In the genomic region with DNA sequence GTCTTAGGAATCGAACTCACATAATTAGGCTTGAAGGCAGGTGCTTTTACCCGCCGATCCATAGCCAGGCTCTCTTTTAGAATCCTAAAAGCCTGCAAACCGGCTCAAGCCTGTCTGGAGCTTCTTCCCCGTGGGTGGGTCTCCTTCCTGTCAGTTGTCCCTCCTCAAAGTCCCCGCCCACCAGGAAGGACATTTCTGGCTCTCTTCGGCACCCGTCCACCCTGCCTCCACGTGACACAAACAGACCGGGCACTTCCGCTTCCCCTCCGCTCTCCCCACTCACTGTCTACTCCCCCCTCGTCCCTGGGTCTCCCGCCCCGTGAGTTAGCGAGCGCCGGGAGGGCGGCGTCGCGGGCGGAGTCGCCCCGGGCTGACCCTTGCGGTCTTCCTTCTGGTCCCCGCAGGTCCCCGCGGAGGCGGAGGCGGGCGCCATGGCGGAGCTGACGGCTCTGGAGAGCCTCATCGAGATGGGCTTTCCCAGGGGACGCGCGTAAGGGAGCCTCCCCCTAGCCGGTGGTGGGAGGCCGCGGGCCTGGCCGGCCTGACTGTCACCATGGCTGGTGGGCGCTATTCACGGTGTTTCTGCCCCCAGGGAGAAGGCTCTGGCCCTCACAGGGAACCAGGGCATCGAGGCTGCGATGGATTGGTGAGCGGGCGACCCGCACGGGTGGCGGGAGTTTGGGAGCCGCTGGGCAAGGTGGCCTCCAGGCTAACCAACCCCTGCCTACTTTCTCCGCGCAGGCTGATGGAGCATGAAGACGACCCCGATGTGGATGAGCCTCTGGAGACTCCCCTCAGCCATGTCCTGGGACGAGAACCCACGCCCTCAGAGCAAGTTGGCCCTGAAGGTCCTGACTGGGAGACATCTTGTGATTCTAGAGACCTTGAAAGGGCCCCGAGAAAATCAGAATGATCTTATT, we compare ENCODE assay signal across 8 mouse cellular contexts. TPM values are rescaled to one million over a fixed set of nuclear protein-coding genes. Genes with fewer than 3 reads are reported as not detected.
DNase-seq lines count a peak whose midpoint lies in the region; ATAC-seq and TF ChIP-seq lines count a peak whose summit lies in the region.

Gene Ubxn1, plus strand, starts transcription at position 230 of the 920 bp plus-strand sequence.

- WGBS in kidney, embryonic 14.5 days = under 1% methylated on average over 50 of the region's 59 CpGs
- under 1% methylated on average over 59 of the region's 59 CpGs for WGBS in limb, embryonic 15.5 days

- peaks cover 36% of the 10 kb centered on the region for H3K36me3 ChIP-seq in kidney, embryonic 14.5 days (ENCODE audit: control insufficient read depth, insufficient read depth, low read length)
- peaks cover 34% of the 10 kb centered on the region for H3K36me3 ChIP-seq in limb, embryonic 15.5 days

- H3K9me3 ChIP-seq in kidney, embryonic 14.5 days (ENCODE audit: control insufficient read depth, low read length) = no peaks in the 10 kb centered on the region
- no peaks in the 10 kb centered on the region for H3K9me3 ChIP-seq in limb, embryonic 15.5 days

- peak within 1 kb of the TSS; percentile 74 for H3K27ac ChIP-seq in bone marrow macrophage, adult 2 months (ENCODE audit: insufficient read depth, low read depth, low read length)
- peak within 1 kb of the TSS; percentile 69 for H3K27ac ChIP-seq in embryonic fibroblast, embryonic 13.5 days (ENCODE audit: insufficient read depth, low read length)
- H3K27ac ChIP-seq in kidney, embryonic 14.5 days (ENCODE audit: low read depth, low read length) = peak within 1 kb of the TSS; percentile 71
- peak within 1 kb of the TSS; percentile 85 for H3K27ac ChIP-seq in limb, embryonic 15.5 days

- DNase-seq in A20 (ENCODE audit: low read depth, low spot score) = peak; percentile 96
- DNase-seq in heart, adult 9 months (ENCODE audit: low spot score in 2 of 2) = peak; percentile 98
- DNase-seq in monocyte, adult 2 months (ENCODE audit: low read depth in 1 of 2, low spot score in 2 of 2) = peak; percentile 93 to 94
- peak; percentile 96 to 97 for DNase-seq in spleen, postnatal 36 days (ENCODE audit: low spot score in 2 of 2)

- TF ChIP-seq POLR2A in bone marrow macrophage, adult 2 months (IDR thresholded peaks at IDR 0.05; ENCODE audit: borderline replicate concordance, low read depth, low read length) = 0 out of 2 replicates have a peak, but pooled peaks have one; percentile 50
- peak; percentile 62 for TF ChIP-seq POLR2A in embryonic fibroblast, embryonic 13.5 days (IDR thresholded peaks at IDR 0.05; ENCODE audit: low read depth, low read length)

- no peaks in the 10 kb centered on the region for H3K27me3 ChIP-seq in kidney, embryonic 14.5 days (ENCODE audit: control insufficient read depth, insufficient read depth, low read length)
- no peaks in the 10 kb centered on the region for H3K27me3 ChIP-seq in limb, embryonic 15.5 days

- peak within 1 kb of the TSS; percentile 85 for H3K4me2 ChIP-seq in kidney, embryonic 14.5 days (replicated peaks; ENCODE audit: low read depth, low read length)
- peak within 1 kb of the TSS; percentile 83 for H3K4me2 ChIP-seq in limb, embryonic 15.5 days

- H3K9ac ChIP-seq in kidney, embryonic 14.5 days (ENCODE audit: low read depth, low read length) = peak within 1 kb of the TSS; percentile 96
- H3K9ac ChIP-seq in limb, embryonic 15.5 days = peak within 1 kb of the TSS; percentile 97

- no peak for TF ChIP-seq CTCF in bone marrow macrophage, adult 2 months (IDR thresholded peaks at IDR 0.05; ENCODE audit: low read depth, low read length)
- no peak for TF ChIP-seq CTCF in embryonic fibroblast, embryonic 13.5 days (IDR thresholded peaks at IDR 0.05; ENCODE audit: borderline replicate concordance, insufficient read depth, low read length)

- peaks cover 13% of the 10 kb centered on the region for H3K4me1 ChIP-seq in bone marrow macrophage, adult 2 months (ENCODE audit: control insufficient read depth, insufficient read depth, low read length)
- H3K4me1 ChIP-seq in embryonic fibroblast, embryonic 13.5 days (ENCODE audit: control insufficient read depth, insufficient read depth, low read length) = no peaks in the 10 kb centered on the region
- peaks cover 5% of the 10 kb centered on the region for H3K4me1 ChIP-seq in kidney, embryonic 14.5 days (ENCODE audit: control insufficient read depth, insufficient read depth, low read length)
- H3K4me1 ChIP-seq in limb, embryonic 15.5 days = peaks cover 10% of the 10 kb centered on the region

- ATAC-seq in kidney, embryonic 14.5 days (ENCODE audit: low FRiP score, low TSS enrichment) = peak; percentile 97
- ATAC-seq in limb, embryonic 15.5 days (ENCODE audit: insufficient number of reproducible peaks, low FRiP score, low TSS enrichment, low read depth) = peak; percentile 96

- peak within 1 kb of the TSS; percentile 98 for H3K4me3 ChIP-seq in bone marrow macrophage, adult 2 months (ENCODE audit: insufficient read depth, low read length)
- peak within 1 kb of the TSS; percentile 83 for H3K4me3 ChIP-seq in embryonic fibroblast, embryonic 13.5 days (ENCODE audit: insufficient read depth, low read length)
- peak within 1 kb of the TSS; percentile 94 for H3K4me3 ChIP-seq in kidney, embryonic 14.5 days (ENCODE audit: low read length)
- H3K4me3 ChIP-seq in limb, embryonic 15.5 days = peak within 1 kb of the TSS; percentile 99

RNA-seq across cellular contexts. Expression of gene Ubxn1, which starts in this region (rescaled TPM):
- polyA plus RNA-seq in bone marrow macrophage, adult 2 months (2012; ENCODE audit: insufficient read depth, insufficient read length, missing spikeins) = 193 and 215 TPM in 2 replicates
- 104 and 112 TPM in 2 replicates for polyA plus RNA-seq in embryonic fibroblast, embryonic 13.5 days (2011; ENCODE audit: insufficient read length, low read depth, missing spikeins)
- 197 and 222 TPM in 2 replicates for polyA plus RNA-seq in kidney, embryonic 14.5 days (2014; fragmentation: Nextera tagmentation; extraction: Ambion mirVana)
- polyA plus RNA-seq in limb, embryonic 15.5 days (2015; fragmentation: Nextera tagmentation; extraction: Ambion mirVana) = 173 and 176 TPM in 2 replicates

Comparison
In these comparisons a context has a peak if more than half of its experiments do, and no peak if none do; other contexts are left out.
1. Peak in every context shown above with its lines: DNase-seq, ATAC-seq, H3K4me3 ChIP-seq and H3K27ac ChIP-seq.